ENCODE assay signal across 8 mouse cellular contexts in the genomic region with DNA sequence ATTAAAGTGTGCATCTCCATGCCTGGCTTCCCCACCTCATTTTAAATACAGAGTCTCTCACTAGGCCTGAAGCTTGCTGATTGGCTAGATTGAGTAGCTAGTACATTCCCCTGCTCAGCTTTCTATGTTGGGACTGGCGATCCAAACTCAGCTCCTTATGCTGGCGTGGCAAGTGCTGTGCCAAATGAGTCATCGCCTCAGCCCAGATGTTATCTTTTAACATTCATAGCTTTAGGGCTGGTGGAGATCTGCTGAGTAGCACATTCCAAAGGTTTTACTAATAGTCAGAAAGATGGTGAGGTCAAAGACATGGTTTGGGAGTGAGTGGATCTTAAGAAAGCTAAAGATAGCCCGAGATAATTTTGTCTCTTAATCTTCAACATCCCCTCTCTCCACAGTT. TPM values are rescaled to one million over a fixed set of nuclear protein-coding genes. Genes with fewer than 3 reads are reported as not detected.
DNase-seq lines count a peak whose midpoint lies in the region; ATAC-seq and TF ChIP-seq lines count a peak whose summit lies in the region.

No protein-coding gene starts in this region.

- 0 out of 2 replicates have a peak, but pooled peaks have one; percentile 60 for ATAC-seq in limb, embryonic 11.5 days (ENCODE audit: insufficient number of reproducible peaks, low FRiP score, low TSS enrichment, low read depth)
- 0 out of 2 replicates have a peak, but pooled peaks have one; percentile 35 for ATAC-seq in kidney, embryonic 14.5 days (ENCODE audit: low FRiP score, low TSS enrichment)
- no peak for ATAC-seq in midbrain, embryonic 14.5 days (ENCODE audit: low FRiP score, low TSS enrichment)
- ATAC-seq in midbrain, postnatal 0 days (ENCODE audit: low FRiP score), result no peak

- H3K36me3 ChIP-seq in limb, embryonic 11.5 days (ENCODE audit: control insufficient read depth, insufficient read depth, low read length), result no peaks in the 10 kb centered on the region
- peaks cover 4% of the 10 kb centered on the region for H3K36me3 ChIP-seq in limb, embryonic 10.5 days
- 0 out of 2 replicates have a peak, but pooled peaks cover 6% of the 10 kb centered on the region for H3K36me3 ChIP-seq in kidney, embryonic 14.5 days (ENCODE audit: control insufficient read depth, insufficient read depth, low read length)
- no peaks in the 10 kb centered on the region for H3K36me3 ChIP-seq in midbrain, embryonic 14.5 days (ENCODE audit: control insufficient read depth, insufficient read depth, low read length)
- no peaks in the 10 kb centered on the region for H3K36me3 ChIP-seq in midbrain, postnatal 0 days (ENCODE audit: insufficient read depth, low read length)

- 53% methylated on average over 4 of the region's 4 CpGs for whole genome bisulfite sequencing in limb, embryonic 11.5 days
- WGBS in limb, embryonic 10.5 days, result 40% methylated on average over 4 of the region's 4 CpGs
- WGBS in kidney, embryonic 14.5 days, result 64% methylated on average over 4 of the region's 4 CpGs
- 82% methylated on average over 4 of the region's 4 CpGs for WGBS in midbrain, embryonic 14.5 days
- WGBS in midbrain, postnatal 0 days, result 74% methylated on average over 4 of the region's 4 CpGs

- H3K4me1 ChIP-seq in limb, embryonic 11.5 days (ENCODE audit: control insufficient read depth, insufficient read depth, low read length), result no peaks in the 10 kb centered on the region
- no peaks in the 10 kb centered on the region for H3K4me1 ChIP-seq in limb, embryonic 10.5 days
- no peaks in the 10 kb centered on the region for H3K4me1 ChIP-seq in kidney, embryonic 14.5 days (ENCODE audit: control insufficient read depth, insufficient read depth, low read length)
- H3K4me1 ChIP-seq in midbrain, embryonic 14.5 days (ENCODE audit: control insufficient read depth, insufficient read depth, low read length), result no peaks in the 10 kb centered on the region
- no peaks in the 10 kb centered on the region for H3K4me1 ChIP-seq in midbrain, postnatal 0 days (ENCODE audit: insufficient read depth, low read length)

- no peak overlapping the region for H3K27ac ChIP-seq in limb, embryonic 11.5 days (replicated peaks; ENCODE audit: low read depth, low read length)
- H3K27ac ChIP-seq in limb, embryonic 10.5 days, result no peak overlapping the region
- H3K27ac ChIP-seq in kidney, embryonic 14.5 days (ENCODE audit: low read depth, low read length), result no peak overlapping the region
- H3K27ac ChIP-seq in midbrain, embryonic 14.5 days (replicated peaks; ENCODE audit: low read depth, low read length), result no peak overlapping the region
- H3K27ac ChIP-seq in midbrain, postnatal 0 days (ENCODE audit: low read depth, low read length), result no peak overlapping the region

- H3K27me3 ChIP-seq in limb, embryonic 11.5 days (ENCODE audit: control insufficient read depth, insufficient read depth, low read length), result no peaks in the 10 kb centered on the region
- no peaks in the 10 kb centered on the region for H3K27me3 ChIP-seq in limb, embryonic 10.5 days (ENCODE audit: low read depth, poor library complexity, severe bottlenecking)
- no peaks in the 10 kb centered on the region for H3K27me3 ChIP-seq in kidney, embryonic 14.5 days (ENCODE audit: control insufficient read depth, insufficient read depth, low read length)
- no peaks in the 10 kb centered on the region for H3K27me3 ChIP-seq in midbrain, embryonic 14.5 days (ENCODE audit: control insufficient read depth, insufficient read depth, low read length)
- H3K27me3 ChIP-seq in midbrain, postnatal 0 days (ENCODE audit: insufficient read depth, low read length), result no peaks in the 10 kb centered on the region

- H3K4me3 ChIP-seq in limb, embryonic 11.5 days (ENCODE audit: low read depth, low read length), result no peak overlapping the region
- H3K4me3 ChIP-seq in limb, embryonic 10.5 days, result no peak overlapping the region
- H3K4me3 ChIP-seq in kidney, embryonic 14.5 days (ENCODE audit: low read length), result no peak overlapping the region
- H3K4me3 ChIP-seq in midbrain, embryonic 14.5 days (replicated peaks; ENCODE audit: low read depth, low read length), result no peak overlapping the region
- no peak overlapping the region for H3K4me3 ChIP-seq in midbrain, postnatal 0 days (ENCODE audit: low read depth, low read length)

- no peak for TF ChIP-seq CTCF in midbrain, postnatal 0 days (IDR thresholded peaks at IDR 0.05)

- DNase-seq in limb, embryonic 11.5 days (ENCODE audit: low spot score), result no peak
- DNase-seq in limb, embryonic 10.5 days (ENCODE audit: low spot score), result no peak
- DNase-seq in gastrocnemius, postnatal 25 days, result peak; percentile 64
- DNase-seq in urinary bladder, postnatal 25 days (ENCODE audit: low spot score), result peak; percentile 61
- no peak for DNase-seq in midbrain, embryonic 14.5 days
- no peak for DNase-seq in midbrain, postnatal 0 days (ENCODE audit: low spot score)
- DNase-seq in retina, postnatal 1 day, result no peak

- H3K9ac ChIP-seq in limb, embryonic 11.5 days (ENCODE audit: low read length), result no peak overlapping the region
- no peak overlapping the region for H3K9ac ChIP-seq in kidney, embryonic 14.5 days (ENCODE audit: low read depth, low read length)
- no peak overlapping the region for H3K9ac ChIP-seq in midbrain, embryonic 14.5 days (replicated peaks; ENCODE audit: low read length)
- no peak overlapping the region for H3K9ac ChIP-seq in midbrain, postnatal 0 days (replicated peaks; ENCODE audit: low read length, poor library complexity, severe bottlenecking)

- H3K9me3 ChIP-seq in limb, embryonic 11.5 days (ENCODE audit: control insufficient read depth, low read length), result no peaks in the 10 kb centered on the region
- no peaks in the 10 kb centered on the region for H3K9me3 ChIP-seq in limb, embryonic 10.5 days (replicated peaks)
- no peaks in the 10 kb centered on the region for H3K9me3 ChIP-seq in kidney, embryonic 14.5 days (ENCODE audit: control insufficient read depth, low read length)
- no peaks in the 10 kb centered on the region for H3K9me3 ChIP-seq in midbrain, embryonic 14.5 days (ENCODE audit: control insufficient read depth, low read length)
- H3K9me3 ChIP-seq in midbrain, postnatal 0 days (ENCODE audit: low read length), result no peaks in the 10 kb centered on the region

- H3K4me2 ChIP-seq in limb, embryonic 11.5 days (ENCODE audit: low read depth, severe bottlenecking), result no peak overlapping the region
- H3K4me2 ChIP-seq in kidney, embryonic 14.5 days (replicated peaks; ENCODE audit: low read depth, low read length), result no peak overlapping the region
- H3K4me2 ChIP-seq in midbrain, embryonic 14.5 days (ENCODE audit: low read length), result no peak overlapping the region
- no peak overlapping the region for H3K4me2 ChIP-seq in midbrain, postnatal 0 days (ENCODE audit: low read depth, low read length, poor library complexity, severe bottlenecking)

RNA-seq across cellular contexts. Expression of a gene that starts 17.3 kb away (rescaled TPM):
- 33.7 and 36.5 TPM in 2 replicates for polyA plus RNA-seq in limb, embryonic 11.5 days (2014; fragmentation: Nextera tagmentation; extraction: Ambion mirVana)
- 24.4 and 35.8 TPM in 2 replicates for polyA plus RNA-seq in limb, embryonic 10.5 days (2016; fragmentation: Nextera tagmentation; extraction: Ambion mirVana)
- 10 to 100 TPM; 25.1 to 75.4 TPM for total RNA-seq in gastrocnemius, postnatal 25 days (2021)
- 60.1 and 78.5 TPM in 2 replicates for polyA plus RNA-seq in kidney, embryonic 14.5 days (2014; fragmentation: Nextera tagmentation; extraction: Ambion mirVana)
- 2.1 and 5.3 TPM in 2 replicates for polyA plus RNA-seq in midbrain, embryonic 14.5 days (2014; fragmentation: Nextera tagmentation; extraction: Ambion mirVana)
- 5.5 and 6.3 TPM in 2 replicates for total RNA-seq in midbrain, postnatal 0 days (2014; rRNA removed)
- 9.2 and 9.5 TPM in 2 replicates for polyA plus RNA-seq in midbrain, postnatal 0 days (2015; fragmentation: Nextera tagmentation; extraction: Ambion mirVana)

RNA-seq across cellular contexts. Expression of a gene that starts 48.0 kb away (rescaled TPM):
- 11.1 and 13.4 TPM in 2 replicates for polyA plus RNA-seq in limb, embryonic 11.5 days (2014; fragmentation: Nextera tagmentation; extraction: Ambion mirVana)
- 10.0 and 14.1 TPM in 2 replicates for polyA plus RNA-seq in limb, embryonic 10.5 days (2016; fragmentation: Nextera tagmentation; extraction: Ambion mirVana)
- 1 to 10 TPM; 4.8 to 5.9 TPM for total RNA-seq in gastrocnemius, postnatal 25 days (2021)
- 8.3 and 19.6 TPM in 2 replicates for polyA plus RNA-seq in kidney, embryonic 14.5 days (2014; fragmentation: Nextera tagmentation; extraction: Ambion mirVana)
- 24.0 and 29.8 TPM in 2 replicates for polyA plus RNA-seq in midbrain, embryonic 14.5 days (2014; fragmentation: Nextera tagmentation; extraction: Ambion mirVana)
- total RNA-seq in midbrain, postnatal 0 days (2014; rRNA removed), result 31.4 and 35.0 TPM in 2 replicates
- 30.3 and 34.2 TPM in 2 replicates for polyA plus RNA-seq in midbrain, postnatal 0 days (2015; fragmentation: Nextera tagmentation; extraction: Ambion mirVana)

RNA-seq across cellular contexts. Expression of a gene that starts 48.1 kb away (rescaled TPM):
- polyA plus RNA-seq in limb, embryonic 11.5 days (2014; fragmentation: Nextera tagmentation; extraction: Ambion mirVana), result 28.4 and 29.7 TPM in 2 replicates
- polyA plus RNA-seq in limb, embryonic 10.5 days (2016; fragmentation: Nextera tagmentation; extraction: Ambion mirVana), result 28.3 and 31.2 TPM in 2 replicates
- 10 to 100 TPM; 18.4 to 19.2 TPM for total RNA-seq in gastrocnemius, postnatal 25 days (2021)
- polyA plus RNA-seq in kidney, embryonic 14.5 days (2014; fragmentation: Nextera tagmentation; extraction: Ambion mirVana), result 28.0 and 32.1 TPM in 2 replicates
- polyA plus RNA-seq in midbrain, embryonic 14.5 days (2014; fragmentation: Nextera tagmentation; extraction: Ambion mirVana), result 44.6 and 46.6 TPM in 2 replicates
- 15.4 and 20.5 TPM in 2 replicates for total RNA-seq in midbrain, postnatal 0 days (2014; rRNA removed)
- polyA plus RNA-seq in midbrain, postnatal 0 days (2015; fragmentation: Nextera tagmentation; extraction: Ambion mirVana), result 45.2 and 46.3 TPM in 2 replicates

Comparison
In these comparisons a context has a peak if more than half of its experiments do, and no peak if none do; other contexts are left out.
1. ATAC-seq: peak in limb, embryonic 11.5 days (single experiment) and kidney, embryonic 14.5 days (single experiment); none in midbrain, embryonic 14.5 days (single experiment) and midbrain, postnatal 0 days (single experiment).
2. DNase-seq: peak in gastrocnemius, postnatal 25 days (single experiment) and urinary bladder, postnatal 25 days (single experiment); none in limb, embryonic 11.5 days (single experiment), limb, embryonic 10.5 days (single experiment), midbrain, embryonic 14.5 days (single experiment), midbrain, postnatal 0 days (single experiment) and retina, postnatal 1 day (single experiment).